Mouse (Mus musculus) c-Kit-positive CD71-positive TER-119-positive erythroid progenitor cells, embryonic 14.5 days (primary cell): Measurements from ENCODE around the gene Vgll1.
A peak's percentile ranks its signal among the peaks of the same experiment; 100 is the strongest.

Source experiments
- DNase-seq: peaks from one replicate; pipeline ENCODE4 v3.0.0-alpha.2; 2013; ENCODE audit warnings: low spot score

Gene Vgll1

GRCm38 (mm10) chrX:57087806-57088205 is at the start of gene Vgll1:
Gene Vgll1, plus strand, starts transcription at chrX:57088106.
- DNase-seq, result no peak

- DNase-seq, result no peak
These were observed 45.1 kb upstream of the Vgll1 start, which contains the start of gene Brs3 for GRCm38 (mm10) chrX:57042774-57043173. Gene Brs3, plus strand, starts transcription at chrX:57043074.

GRCm38 (mm10) chrX:57043869-57044268 is 44.0 kb upstream of the Vgll1 start:
- no peak for DNase-seq

GRCm38 (mm10) chrX:57052848-57053173 is 35.1 kb upstream of the Vgll1 start:
- no peak for DNase-seq

- DNase-seq, result peak; percentile 61
These were observed 34.5 kb upstream of the Vgll1 start, which contains the start of gene Htatsf1 for GRCm38 (mm10) chrX:57053174-57053992. Gene Htatsf1, plus strand, starts transcription at chrX:57053583.

- DNase-seq, result no peak
These were observed 33.9 kb upstream of the Vgll1 start for GRCm38 (mm10) chrX:57053993-57054385.

- DNase-seq, result no peak
These were observed 6.4 kb upstream of the Vgll1 start for GRCm38 (mm10) chrX:57081496-57081895.

- DNase-seq, result no peak
These were observed 15.5 kb downstream of the Vgll1 start for GRCm38 (mm10) chrX:57103415-57103814.

GRCm38 (mm10) chrX:57106956-57107355 is 19.1 kb downstream of the Vgll1 start:
- DNase-seq, result no peak

GRCm38 (mm10) chrX:57118143-57118542 is 30.2 kb downstream of the Vgll1 start:
- no peak for DNase-seq

- no peak for DNase-seq
These were observed 32.9 kb downstream of the Vgll1 start for GRCm38 (mm10) chrX:57120768-57121167.

GRCm38 (mm10) chrX:57130633-57131032 is 42.7 kb downstream of the Vgll1 start:
- DNase-seq, result no peak

GRCm38 (mm10) chrX:57137627-57138026 is 49.7 kb downstream of the Vgll1 start:
- DNase-seq, result no peak

GRCm38 (mm10) chrX:57153520-57153919 is 65.6 kb downstream of the Vgll1 start:
- no peak for DNase-seq
